Mouse (Mus musculus) urinary bladder, adult 18-20 months (tissue): ENCODE measurements at regions not wholly inside any gene's neighbourhood (a gene's known extent, or its start where the extent isn't known, plus 50 kb on each side); places are given as distances from the start of the nearest gene placed in this dataset.

Experiments used
- DNase-seq, 2 experiments: peaks; one replicate each; pipeline ENCODE4 v3.0.0; 2022; ENCODE audit warnings: low spot score in 2 of 2, mixed read lengths in 2 of 2

DNA sequence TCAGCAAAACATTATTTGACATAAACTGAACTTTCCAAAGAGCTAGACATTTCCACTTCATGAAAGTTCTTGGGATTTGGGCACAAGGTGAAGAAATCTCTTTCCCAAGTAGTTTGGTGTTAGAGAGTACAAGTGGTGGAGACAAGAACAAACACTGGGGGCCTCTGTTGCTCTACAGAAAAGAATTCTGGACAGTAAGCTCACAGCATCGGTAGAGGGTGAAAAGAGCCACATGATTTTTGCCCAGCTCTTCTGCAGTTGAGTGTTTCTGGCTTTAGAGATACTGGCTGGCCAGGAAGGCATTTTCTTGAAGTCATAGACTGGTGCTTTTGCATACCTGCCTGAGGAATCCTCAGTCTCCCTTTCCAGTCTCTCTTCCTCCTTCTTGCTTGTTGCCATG, 127.8 kb downstream of the Stk31 start:
- no peak for DNase-seq

DNA sequence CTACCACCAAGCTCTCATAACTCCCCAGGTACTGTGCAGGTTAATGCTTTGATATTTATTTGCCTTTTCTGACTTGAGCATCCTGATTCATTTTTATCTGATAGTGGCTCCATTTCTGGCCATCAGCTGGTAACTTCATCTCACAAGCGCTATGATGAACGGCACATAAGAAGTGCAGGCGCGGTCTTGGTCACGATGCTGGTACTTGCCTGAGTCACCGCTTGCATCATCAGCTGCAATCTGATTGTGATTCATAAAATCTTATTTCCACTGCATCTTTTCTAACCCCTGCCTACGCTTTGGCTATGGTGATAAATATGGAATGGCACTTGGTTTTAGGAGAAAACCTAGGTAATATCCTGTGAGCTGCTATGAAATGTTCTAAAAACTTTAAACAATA, 128.3 kb downstream of the Stk31 start:
- DNase-seq: no peak

DNA sequence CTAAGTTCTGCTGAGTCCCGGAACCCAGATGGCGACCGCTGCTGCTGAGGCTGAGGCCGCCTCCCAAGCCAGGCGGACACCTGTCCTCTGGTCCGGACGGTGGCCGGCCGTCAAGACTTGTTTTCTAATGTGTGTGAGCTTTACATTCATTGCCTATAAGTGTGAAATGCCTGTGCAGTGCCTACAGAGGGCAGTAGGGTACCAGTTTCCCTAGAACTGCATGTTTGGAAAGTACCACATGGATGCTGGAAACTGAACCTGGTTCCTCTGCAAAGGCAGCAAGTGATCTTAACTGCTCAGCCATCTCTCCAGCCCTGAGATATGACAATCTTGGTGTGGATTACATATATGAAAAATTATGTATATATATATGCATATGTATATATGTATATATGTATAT, 138.6 kb downstream of the Stk31 start:
- DNase-seq: no peak

DNA sequence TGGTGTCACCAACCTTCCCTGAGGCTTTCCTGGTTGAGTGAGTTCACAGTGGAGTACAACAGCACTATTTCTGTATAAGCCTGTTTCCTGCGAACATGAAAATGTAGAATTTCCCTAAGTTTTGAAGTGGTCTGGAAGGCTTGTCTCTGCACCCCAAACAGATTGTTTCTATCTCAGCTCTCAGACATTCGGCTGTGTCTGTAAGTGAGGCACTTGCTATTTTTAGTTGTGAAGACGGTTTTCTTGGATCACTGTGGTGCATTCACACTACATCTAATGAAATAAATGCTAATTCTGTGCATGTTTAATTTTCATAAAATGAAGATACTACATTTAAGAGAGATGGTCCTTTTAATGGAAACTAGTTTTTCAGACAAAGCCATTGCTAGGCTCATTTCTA, 139.1 kb downstream of the Stk31 start:
- DNase-seq: no peak

DNA sequence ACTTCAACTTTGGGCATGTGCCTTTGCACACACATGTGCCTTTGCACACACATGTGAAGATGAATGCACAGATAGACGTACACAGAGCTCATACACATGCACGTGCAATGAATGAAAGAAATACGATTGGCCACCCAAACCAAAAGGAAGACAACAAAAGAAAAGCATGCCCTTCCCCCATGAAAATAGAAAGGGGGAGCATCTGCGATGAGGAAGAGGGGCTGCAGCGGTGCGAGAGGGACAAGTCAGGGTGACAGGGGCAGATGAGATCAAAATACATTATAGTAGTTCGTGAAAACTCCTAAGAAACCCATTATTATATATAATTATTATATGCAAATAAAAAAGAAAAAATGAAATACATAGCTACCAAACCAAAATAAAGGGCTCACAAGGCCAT, 149.5 kb downstream of the Stk31 start:
- no peak for DNase-seq

DNA sequence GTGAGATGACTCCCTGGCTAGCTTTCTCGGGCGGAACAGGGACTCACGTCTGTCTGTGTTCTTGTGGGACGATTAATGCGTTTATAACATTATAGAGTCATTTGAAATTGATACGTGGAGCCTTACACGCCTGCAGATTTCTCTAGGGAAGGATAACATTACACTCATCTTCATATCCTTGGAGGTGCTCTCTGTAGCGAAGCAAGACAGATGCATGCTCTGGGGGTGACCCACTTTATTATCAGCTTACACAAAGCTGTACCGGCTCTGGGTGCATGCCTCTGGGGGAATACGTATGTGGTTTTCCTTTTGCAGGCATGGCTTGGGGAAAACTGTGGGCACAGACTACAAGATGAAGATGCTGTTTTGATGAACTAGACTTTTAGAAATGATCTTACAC, 159.7 kb downstream of the Stk31 start:
- no peak for DNase-seq

DNA sequence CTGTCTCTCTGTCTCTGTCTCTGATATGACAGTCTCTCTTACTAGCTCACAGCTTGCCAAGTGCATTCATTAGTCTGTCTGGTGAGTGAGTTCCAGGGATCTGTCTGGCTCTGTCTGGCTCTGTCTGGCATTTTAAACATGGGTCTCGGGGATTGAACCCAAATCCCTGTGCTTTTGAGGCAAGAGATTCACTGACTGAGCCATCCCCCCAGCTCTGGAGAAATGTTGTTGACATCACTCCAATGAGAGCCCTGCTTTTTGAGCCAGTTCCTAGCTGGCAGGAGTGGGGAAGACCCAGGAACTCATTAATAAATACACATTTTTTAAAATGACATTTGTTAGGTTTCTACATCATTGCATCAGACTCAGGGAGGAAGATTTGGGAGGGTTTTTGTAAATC, 163.1 kb downstream of the Stk31 start:
- no peak for DNase-seq

DNA sequence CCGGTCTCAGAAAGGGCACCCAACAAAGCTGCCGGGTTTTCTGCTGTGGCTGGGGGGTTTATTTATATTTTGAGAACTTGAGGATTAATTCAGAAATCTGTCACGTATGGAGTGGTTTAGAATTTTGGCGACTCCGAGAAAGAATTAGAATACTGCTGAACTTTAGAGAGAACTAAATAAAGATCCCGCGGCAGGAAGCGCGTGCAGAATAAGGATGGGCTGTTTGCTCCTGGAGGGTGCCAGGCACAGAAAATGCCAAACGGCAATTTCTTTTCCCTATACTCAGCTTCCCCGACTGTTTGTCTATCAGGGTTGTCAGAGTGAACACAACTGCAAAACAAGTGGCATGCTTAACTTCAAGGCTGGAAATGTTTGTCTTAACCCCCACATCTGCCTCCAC, 163.7 kb downstream of the Stk31 start:
- DNase-seq: no peak

DNA sequence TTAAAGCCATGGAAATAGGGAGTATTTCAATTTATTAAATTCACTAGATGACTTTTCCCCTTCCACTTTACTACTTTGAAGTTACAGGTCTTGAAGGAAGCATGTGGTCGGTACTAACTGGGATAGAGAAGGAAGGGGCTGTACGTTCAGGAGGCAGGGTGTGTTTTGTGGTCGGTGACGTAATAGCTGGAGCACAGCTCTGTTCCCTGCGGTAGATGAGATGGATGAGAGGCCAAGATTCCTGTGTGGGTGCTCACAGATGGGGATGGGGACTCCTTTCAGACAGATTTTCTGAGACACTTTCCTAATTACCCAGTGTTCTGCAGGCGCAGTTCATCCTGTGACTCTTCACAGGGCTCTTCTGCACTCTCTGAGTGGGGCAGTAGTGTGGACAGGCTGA, 182.9 kb downstream of the Stk31 start:
- no peak for DNase-seq

DNA sequence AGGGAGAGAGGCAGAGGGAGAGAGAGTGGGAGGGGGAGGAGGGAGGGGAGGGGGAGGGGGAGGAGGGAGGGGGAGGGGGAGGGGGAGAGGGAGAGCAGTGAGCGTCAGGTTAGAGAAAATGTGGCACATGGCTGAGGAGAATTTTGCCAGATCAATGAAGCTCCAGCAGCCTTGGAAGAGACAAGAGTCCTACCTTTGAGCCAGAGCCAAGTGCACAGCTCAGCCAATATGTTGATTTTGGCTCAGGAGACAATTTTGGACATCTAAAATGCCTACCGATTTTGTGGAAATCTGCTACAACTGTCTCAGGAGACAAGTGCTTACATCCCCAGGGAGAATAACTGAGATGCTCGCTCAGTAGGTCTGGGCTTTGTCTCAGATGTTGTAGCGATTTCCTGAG, 184.3 kb downstream of the Stk31 start:
- no peak for DNase-seq

DNA sequence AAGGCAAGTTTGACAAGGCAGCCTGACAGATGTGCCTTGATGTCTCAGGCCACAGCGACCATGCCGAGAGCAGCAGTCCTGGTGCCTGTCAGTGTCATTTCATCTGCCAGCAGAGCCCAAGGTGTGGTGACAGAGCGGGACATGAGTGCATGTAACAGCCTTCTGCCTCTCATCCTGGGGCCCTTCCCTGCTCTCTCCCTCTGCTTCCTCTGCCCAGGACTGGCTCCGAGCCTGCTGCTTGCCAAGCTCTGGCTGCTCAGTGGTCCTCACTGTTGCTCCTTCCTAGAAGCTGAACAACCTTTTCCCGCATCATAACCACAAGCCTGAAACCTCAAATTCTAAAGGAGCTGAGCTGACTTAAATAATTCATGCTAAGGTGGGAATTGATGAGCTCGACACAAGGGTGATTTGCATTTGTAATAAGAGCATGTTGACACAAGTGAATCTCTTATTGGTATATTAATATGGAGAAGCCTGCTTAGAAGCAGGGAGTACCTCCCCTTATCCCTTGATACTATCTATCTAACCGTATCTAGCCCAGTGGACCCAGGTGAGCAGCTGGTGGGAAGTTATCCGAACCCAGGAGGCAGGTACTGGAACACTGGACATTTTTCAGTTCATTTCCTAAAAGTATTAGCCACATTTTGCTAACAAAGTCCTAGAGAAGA, 186.8 kb downstream of the Stk31 start:
- no peak for DNase-seq

DNA sequence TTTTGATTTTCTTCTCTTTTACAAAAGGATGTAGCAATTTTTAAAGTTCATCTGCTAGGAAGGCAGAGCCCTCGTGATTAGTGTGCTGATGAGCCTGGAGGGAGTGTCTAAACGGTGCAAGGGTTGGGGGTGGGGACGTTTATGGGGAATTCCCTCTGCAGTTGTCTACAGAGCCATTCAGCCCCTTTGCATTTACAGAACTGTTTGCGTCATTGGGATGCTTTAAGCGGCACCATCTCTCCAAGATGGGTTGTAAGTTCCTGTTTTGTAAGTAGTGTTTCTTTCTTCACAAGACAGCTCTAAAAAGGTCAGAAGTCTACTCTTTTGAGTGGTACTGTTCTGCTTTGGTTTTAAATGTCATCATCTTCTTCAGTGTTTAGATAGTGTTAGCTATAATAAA, 191.1 kb downstream of the Stk31 start:
- no peak for DNase-seq

DNA sequence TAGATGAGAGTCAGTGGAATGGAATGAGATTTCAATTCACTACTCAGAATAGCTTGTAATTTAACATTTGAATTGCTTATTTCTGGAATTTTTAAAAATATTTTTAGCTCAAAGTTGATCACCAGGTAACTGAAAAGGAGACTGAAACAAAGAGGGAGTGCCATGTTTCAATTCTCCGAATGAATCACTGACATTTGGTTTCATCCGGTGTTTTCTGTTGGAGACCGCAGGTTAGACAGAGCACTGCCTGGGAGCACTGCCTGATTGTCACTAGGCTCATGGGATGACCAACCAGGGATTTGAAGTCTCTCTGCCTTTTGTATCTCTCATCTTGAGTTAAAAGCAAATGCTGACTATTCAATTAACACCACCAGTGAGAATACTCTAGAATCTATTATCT, 193.3 kb downstream of the Stk31 start:
- DNase-seq: no peak

DNA sequence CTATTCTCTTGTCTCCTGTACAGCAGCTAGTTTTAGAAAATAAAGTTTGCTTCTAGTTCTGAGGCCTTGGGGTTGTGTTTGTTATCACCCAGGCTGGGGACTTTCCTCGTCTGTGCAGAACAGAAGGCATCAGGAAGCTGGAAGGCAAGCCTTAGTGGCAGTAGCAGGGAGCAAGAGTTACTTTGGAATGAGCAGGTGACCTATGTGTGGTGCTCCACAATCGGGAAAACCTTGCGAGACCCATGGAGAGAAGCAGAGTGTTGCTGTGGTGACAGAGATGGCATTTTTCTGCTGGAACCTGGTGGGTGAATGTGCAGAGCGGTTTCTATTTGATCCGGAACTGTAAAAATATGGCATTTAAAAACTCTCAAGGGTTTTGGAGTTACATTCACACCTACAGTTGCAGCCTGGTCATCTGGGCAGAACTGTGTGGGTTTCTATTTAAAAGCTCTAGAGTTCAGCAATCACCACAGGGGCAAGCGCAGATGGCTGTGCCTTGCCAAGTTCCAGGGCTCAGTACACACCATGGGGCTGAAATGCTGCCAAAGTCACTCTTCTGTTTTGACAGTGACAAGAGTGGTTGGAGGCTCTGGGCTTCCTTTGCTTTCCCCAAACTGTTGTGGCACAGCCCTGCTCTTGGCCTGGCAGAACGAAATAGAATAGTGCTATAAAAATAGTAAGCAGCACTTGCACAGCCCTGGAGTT, 195.7 kb downstream of the Stk31 start:
- no peak for DNase-seq

DNA sequence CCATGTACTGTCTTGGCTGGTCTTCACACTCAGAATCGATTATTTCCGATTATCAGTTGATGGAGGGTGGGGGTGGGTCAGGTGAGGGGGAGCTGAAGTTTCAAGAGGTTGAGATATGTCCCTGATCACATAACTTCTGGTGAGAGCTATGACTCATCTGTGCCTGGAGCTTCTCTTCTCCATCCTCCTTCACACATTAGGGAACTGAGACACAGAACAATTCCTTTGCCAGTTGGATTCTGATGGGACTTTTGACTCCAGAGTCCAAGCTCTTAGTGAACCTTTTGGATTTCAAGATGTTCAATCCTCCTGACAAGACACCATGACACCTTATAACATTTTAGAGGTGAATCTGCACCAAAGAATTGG, 196.2 kb downstream of the Stk31 start:
- DNase-seq: no peak

DNA sequence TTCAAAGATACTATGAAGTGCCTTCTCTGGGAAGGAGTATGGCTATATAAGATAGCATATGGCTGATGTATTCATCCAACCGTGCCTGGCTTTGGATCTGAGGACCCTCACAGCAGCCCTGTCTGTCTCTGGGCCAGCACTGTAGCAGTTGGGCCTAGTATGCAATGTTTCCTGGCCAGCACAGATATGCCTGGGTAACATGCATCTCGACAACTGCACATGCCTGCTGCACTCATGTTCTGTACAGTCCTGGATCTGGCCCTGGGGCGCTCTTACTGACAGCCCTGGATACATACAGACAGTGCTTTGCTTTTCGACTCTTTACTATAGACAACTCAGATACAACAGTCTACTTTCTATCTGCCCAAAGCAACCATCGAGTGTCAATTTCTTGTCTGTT, 197.3 kb downstream of the Stk31 start:
- no peak for DNase-seq

DNA sequence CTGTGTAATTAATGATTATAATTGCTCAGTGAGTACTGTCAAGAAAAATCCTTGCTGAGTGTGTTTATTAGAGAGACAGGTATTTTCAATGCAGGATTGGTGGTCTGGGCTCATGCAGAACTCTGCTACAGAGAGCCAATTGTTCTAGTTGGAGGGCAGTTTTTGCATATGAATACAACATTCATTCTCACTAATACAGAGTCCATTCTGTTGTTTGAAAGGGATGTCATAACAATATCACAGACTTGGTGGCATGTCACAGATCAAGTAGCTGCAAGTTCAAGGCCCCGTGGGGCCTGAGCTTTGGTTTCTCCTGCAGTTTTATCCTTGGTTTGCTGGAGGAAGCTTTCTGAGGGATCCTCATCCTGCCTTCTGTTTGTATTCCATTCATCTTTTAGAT, 207.8 kb downstream of the Stk31 start:
- no peak for DNase-seq

DNA sequence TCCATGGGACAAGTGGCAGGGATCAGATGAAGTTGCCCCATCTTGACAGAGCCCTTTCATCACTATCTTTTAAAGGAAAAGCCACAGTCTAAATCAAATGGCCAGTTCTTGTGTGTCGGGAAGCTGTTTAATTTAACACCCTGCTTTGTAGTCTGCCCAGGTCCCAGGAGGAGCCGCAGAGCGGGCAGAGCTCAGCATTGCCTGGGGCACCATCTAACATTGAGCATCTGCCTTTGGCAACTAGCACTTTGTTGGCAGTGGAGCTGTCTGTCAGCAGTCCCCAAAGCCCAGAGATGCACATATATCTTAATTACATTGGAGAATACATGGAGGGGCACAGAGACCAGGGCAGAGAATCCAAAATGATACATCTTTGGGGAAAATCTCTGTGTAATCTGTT, 208.4 kb downstream of the Stk31 start:
- DNase-seq: no peak

DNA sequence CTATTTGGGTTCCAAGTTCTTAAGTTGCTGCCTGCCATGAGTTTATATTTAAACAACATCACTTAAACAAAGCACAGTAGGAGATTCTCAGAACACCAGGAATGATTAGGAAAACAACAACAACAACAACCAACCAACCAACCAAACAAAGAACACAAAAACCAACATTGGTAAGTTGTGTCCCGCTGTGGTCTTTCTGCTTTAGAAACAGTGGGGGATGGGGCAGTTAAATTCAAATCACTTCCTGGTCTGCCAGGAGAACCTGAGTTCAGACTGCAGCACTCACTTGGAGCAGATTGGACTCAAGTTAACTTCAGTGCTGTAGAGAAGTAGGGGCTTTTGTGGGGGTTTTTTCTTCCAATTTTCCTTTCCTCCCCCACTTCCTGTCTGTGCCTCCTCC, 210.6 kb downstream of the Stk31 start:
- no peak for DNase-seq

DNA sequence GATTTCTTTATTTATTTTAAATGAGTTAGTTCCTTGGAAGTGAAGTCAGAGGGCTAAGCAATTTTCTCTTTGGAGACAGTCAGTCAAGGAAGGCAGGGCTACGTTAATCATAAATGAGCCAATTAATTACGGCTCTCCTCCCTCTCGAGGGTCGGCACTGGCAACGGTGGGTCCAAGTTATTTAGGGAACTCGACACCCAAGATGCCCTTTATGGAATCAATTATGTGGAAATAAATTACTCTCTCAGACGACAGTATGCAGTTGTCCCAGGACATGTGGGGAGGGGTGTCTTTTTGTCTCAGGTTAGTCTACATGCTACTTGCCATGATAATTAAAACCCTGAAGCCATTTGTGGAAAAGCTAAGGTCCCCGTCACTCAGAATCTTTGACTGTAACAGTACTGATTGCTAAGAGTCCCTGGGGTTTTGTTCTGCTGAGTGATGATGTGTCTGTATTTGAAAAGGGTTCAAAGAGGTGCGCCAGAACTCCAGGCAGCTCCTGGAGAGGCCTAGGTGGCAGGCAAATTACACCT, 211.3 kb downstream of the Stk31 start:
- no peak for DNase-seq

DNA sequence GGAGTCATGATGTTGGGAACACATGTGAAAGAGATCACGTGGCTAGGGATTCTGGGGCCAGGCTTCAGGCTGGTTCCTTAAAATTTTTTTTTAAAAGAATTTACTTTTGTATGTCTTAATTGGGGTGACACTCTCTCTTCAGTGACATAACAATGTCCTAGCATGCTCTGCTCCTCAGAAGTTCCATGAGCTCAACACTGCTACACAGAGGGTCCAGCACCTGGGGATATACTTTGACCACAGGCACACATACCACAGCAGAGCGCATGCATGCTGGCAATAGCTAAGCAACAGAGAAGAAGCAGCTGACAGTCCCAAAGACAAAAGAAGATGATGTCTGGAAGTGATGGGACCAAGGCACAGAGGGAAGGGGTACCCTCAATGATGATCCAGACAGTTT, 198.4 kb upstream of the Npy start:
- no peak for DNase-seq

DNA sequence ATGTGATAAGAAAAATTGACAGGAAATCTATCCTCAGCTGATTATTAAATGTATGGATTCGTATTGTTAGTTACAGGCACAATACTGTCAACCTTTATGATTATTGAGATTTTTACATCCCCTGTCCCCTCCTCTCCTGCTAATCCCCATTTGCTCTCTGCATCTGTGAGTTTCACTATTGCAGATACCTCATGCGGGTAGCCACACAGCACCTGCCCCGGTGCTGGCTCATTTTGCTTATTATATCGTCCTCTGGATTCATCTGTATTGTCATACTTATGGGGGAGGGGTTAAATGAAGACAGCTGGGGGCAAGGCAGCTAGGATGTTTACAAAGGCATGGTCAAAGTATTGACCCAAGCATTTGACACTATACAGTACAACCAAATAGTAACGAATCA, 197.9 kb upstream of the Npy start:
- DNase-seq: no peak

DNA sequence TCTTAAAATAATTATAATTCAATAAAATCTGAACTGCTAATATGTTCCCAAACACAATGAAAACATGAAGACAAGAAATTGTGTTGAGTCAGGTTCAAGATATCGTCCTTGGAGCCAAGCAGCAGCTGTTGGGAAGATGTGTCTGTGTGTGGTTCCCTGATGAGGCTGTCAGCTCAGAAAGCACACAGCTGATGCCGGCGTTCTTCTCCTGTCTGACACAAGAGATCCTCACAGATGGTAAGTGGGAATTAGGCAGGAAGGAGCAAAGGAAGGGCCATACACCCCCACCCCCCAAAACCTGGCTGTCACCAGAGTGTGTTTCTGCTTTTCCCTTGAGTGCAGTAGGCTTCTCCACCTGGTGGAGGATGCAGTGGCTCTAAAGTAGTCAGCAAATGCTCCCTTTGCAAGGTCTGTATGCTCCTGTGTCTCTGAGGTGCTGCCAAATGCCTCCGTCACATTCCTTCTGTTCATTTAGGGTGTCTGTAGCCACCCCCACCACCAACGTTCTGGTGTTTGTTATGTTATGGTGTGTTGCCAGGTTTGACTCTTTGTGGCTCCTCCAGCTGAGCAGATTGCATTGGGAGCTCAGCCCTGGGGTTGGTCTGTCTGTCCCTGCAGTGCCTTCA, 188.9 kb upstream of the Npy start:
- no peak for DNase-seq
